ENCODE assay signal across 25 mouse cellular contexts in genomic region chr9:40711654-40712053, GRCm38 (mm10). TPM values are rescaled to one million over a fixed set of nuclear protein-coding genes. Genes with fewer than 3 reads are reported as not detected.
DNase-seq lines count a peak whose midpoint lies in the region; ATAC-seq lines count a peak whose summit lies in the region.
"Had no signal": no experiment of that assay in that cellular context is flagged by ENCODE, and none has a peak within 500 bp of the region (broad histone marks: within the 10 kb centered on the region; RNA-seq: fewer than 3 reads in every experiment).

No protein-coding gene starts in this region.

- no peak overlapping the region for H3K4me3 ChIP-seq in hindbrain, embryonic 10.5 days
- no peak overlapping the region for H3K4me3 ChIP-seq in hindbrain, embryonic 13.5 days
- no peak overlapping the region for H3K4me3 ChIP-seq in liver, embryonic 16.5 days (ENCODE audit: low read depth, low read length)
- no peak overlapping the region for H3K4me3 ChIP-seq in forebrain, embryonic 15.5 days
- H3K4me3 ChIP-seq: limb, embryonic 13.5 days; midbrain, embryonic 15.5 days had no signal

- no peak for ATAC-seq in hindbrain, embryonic 13.5 days (ENCODE audit: low FRiP score)
- ATAC-seq in liver, embryonic 16.5 days (ENCODE audit: low read depth): peak; percentile 63; the same call in 1 of the 2 replicates
- ATAC-seq in forebrain, embryonic 15.5 days (replicated peaks): no peak
- no peak for ATAC-seq in monocyte, adult 5-6 weeks (replicated peaks; ENCODE audit: insufficient number of reproducible peaks, low FRiP score, low TSS enrichment, poor library complexity, severe bottlenecking)
- ATAC-seq: CD4-positive, CD25-positive, alpha-beta regulatory T cell, adult 4 months; forebrain, embryonic 16.5 days; hindbrain, embryonic 16.5 days; midbrain, embryonic 15.5 days had no signal

- H3K9me3 ChIP-seq in hindbrain, embryonic 10.5 days: no peaks in the 10 kb centered on the region
- H3K9me3 ChIP-seq in hindbrain, embryonic 13.5 days: no peaks in the 10 kb centered on the region
- H3K9me3 ChIP-seq in liver, embryonic 16.5 days (replicated peaks; ENCODE audit: control insufficient read depth, low read length): no peaks in the 10 kb centered on the region
- no peaks in the 10 kb centered on the region for H3K9me3 ChIP-seq in forebrain, embryonic 15.5 days
- H3K9me3 ChIP-seq: G1E; limb, embryonic 13.5 days; midbrain, embryonic 15.5 days had no signal

- no peaks in the 10 kb centered on the region for H3K27me3 ChIP-seq in hindbrain, embryonic 10.5 days (ENCODE audit: insufficient read depth, poor library complexity, severe bottlenecking)
- H3K27me3 ChIP-seq in hindbrain, embryonic 13.5 days: no peaks in the 10 kb centered on the region
- H3K27me3 ChIP-seq in liver, embryonic 16.5 days (ENCODE audit: control insufficient read depth, insufficient read depth, low read depth, low read length): no peaks in the 10 kb centered on the region
- H3K27me3 ChIP-seq in forebrain, embryonic 15.5 days: no peaks in the 10 kb centered on the region
- H3K27me3 ChIP-seq: limb, embryonic 13.5 days; midbrain, embryonic 15.5 days had no signal

- WGBS in hindbrain, embryonic 10.5 days: 60% methylated on average over 4 of the region's 4 CpGs
- 73% methylated on average over 4 of the region's 4 CpGs for WGBS in hindbrain, embryonic 13.5 days
- 49% methylated on average over 4 of the region's 4 CpGs for WGBS in liver, embryonic 16.5 days (ENCODE audit: insufficient replicate concordance)
- WGBS in forebrain, embryonic 15.5 days: 74% methylated on average over 4 of the region's 4 CpGs

- H3K36me3 ChIP-seq in hindbrain, embryonic 10.5 days: no peaks in the 10 kb centered on the region
- H3K36me3 ChIP-seq in hindbrain, embryonic 13.5 days: no peaks in the 10 kb centered on the region
- no peaks in the 10 kb centered on the region for H3K36me3 ChIP-seq in liver, embryonic 16.5 days (ENCODE audit: control insufficient read depth, insufficient read depth)
- H3K36me3 ChIP-seq in forebrain, embryonic 15.5 days: no peaks in the 10 kb centered on the region
- H3K36me3 ChIP-seq: G1E; midbrain, embryonic 15.5 days had no signal

- H3K9ac ChIP-seq in hindbrain, embryonic 13.5 days: no peak overlapping the region
- no peak overlapping the region for H3K9ac ChIP-seq in liver, embryonic 16.5 days (ENCODE audit: low read depth, low read length)
- H3K9ac ChIP-seq in forebrain, embryonic 15.5 days (replicated peaks): no peak overlapping the region
- H3K9ac ChIP-seq: limb, embryonic 13.5 days; midbrain, embryonic 15.5 days had no signal

- H3K4me2 ChIP-seq in hindbrain, embryonic 13.5 days: no peak overlapping the region
- H3K4me2 ChIP-seq in liver, embryonic 16.5 days (ENCODE audit: low read depth, low read length): no peak overlapping the region
- no peak overlapping the region for H3K4me2 ChIP-seq in forebrain, embryonic 15.5 days (replicated peaks)
- H3K4me2 ChIP-seq: limb, embryonic 13.5 days; midbrain, embryonic 15.5 days had no signal

- peaks cover 59% of the 10 kb centered on the region for H3K4me1 ChIP-seq in hindbrain, embryonic 10.5 days (replicated peaks)
- H3K4me1 ChIP-seq in hindbrain, embryonic 13.5 days (replicated peaks): peaks cover 31% of the 10 kb centered on the region
- H3K4me1 ChIP-seq in liver, embryonic 16.5 days (ENCODE audit: control insufficient read depth, low read depth, low read length): no peaks in the 10 kb centered on the region; the same call in 1 of the 2 replicates
- peaks cover 19% of the 10 kb centered on the region for H3K4me1 ChIP-seq in forebrain, embryonic 15.5 days

- peak overlapping the region; percentile 59 for H3K27ac ChIP-seq in hindbrain, embryonic 10.5 days
- no peak overlapping the region for H3K27ac ChIP-seq in hindbrain, embryonic 13.5 days
- no peak overlapping the region for H3K27ac ChIP-seq in liver, embryonic 16.5 days (ENCODE audit: low read length)
- H3K27ac ChIP-seq in forebrain, embryonic 15.5 days (replicated peaks): no peak overlapping the region
- H3K27ac ChIP-seq: limb, embryonic 13.5 days; midbrain, embryonic 15.5 days had no signal

- peak; percentile 54 for DNase-seq in embryo, embryonic 10 days (ENCODE audit: low spot score)
- no peak for DNase-seq in embryo, embryonic 10.5 days (ENCODE audit: low spot score)
- DNase-seq in hindbrain, embryonic 10.5 days (ENCODE audit: low spot score): no peak
- DNase-seq in natural killer cell, adult 2 months (ENCODE audit: low spot score in 2 of 2): no peak
- DNase-seq: kidney, adult 9 months; kidney, postnatal 36 days; layer of hippocampus, adult 9-11 months; spleen, adult 18-20 months; thymus, postnatal 25 days had no signal

RNA-seq across cellular contexts. Expression of gene Clmp, which starts 25.9 kb away (rescaled TPM):
- 33.7 and 37.0 TPM in 2 replicates for polyA plus RNA-seq in hindbrain, embryonic 10.5 days (2016; fragmentation: Nextera tagmentation; extraction: Ambion mirVana)
- 46.6 and 47.1 TPM in 2 replicates for polyA plus RNA-seq in hindbrain, embryonic 13.5 days (2015; fragmentation: Nextera tagmentation; extraction: Ambion mirVana)
- 0.61 and 1.2 TPM in 2 replicates for polyA plus RNA-seq in liver, embryonic 16.5 days (2015; fragmentation: Nextera tagmentation; extraction: Ambion mirVana)
- polyA plus RNA-seq in forebrain, embryonic 15.5 days (2015; fragmentation: Nextera tagmentation; extraction: Ambion mirVana): 53.9 and 56.3 TPM in 2 replicates
- total RNA-seq in monocyte, adult 5-6 weeks (2017): 0.10 to 0.29 TPM in 2 of 3 replicates, not detected in the other
- polyA plus RNA-seq: G1E had no signal

RNA-seq across cellular contexts. Expression of gene Gm21915, which starts 41.2 kb away (rescaled TPM):
- not detected in 2 replicates for polyA plus RNA-seq in hindbrain, embryonic 10.5 days (2016; fragmentation: Nextera tagmentation; extraction: Ambion mirVana)
- not detected in 2 replicates for polyA plus RNA-seq in hindbrain, embryonic 13.5 days (2015; fragmentation: Nextera tagmentation; extraction: Ambion mirVana)
- polyA plus RNA-seq in liver, embryonic 16.5 days (2015; fragmentation: Nextera tagmentation; extraction: Ambion mirVana): not detected in 2 replicates
- not detected in 2 replicates for polyA plus RNA-seq in forebrain, embryonic 15.5 days (2015; fragmentation: Nextera tagmentation; extraction: Ambion mirVana)
- total RNA-seq in monocyte, adult 5-6 weeks (2017): not detected in 3 replicates
- total RNA-seq: adrenal gland, postnatal 4 days; gastrocnemius, postnatal 4 days; left cerebral cortex, postnatal 10 days; megakaryocyte progenitor cell, adult 5-6 weeks had no signal
- polyA plus RNA-seq: CD4-positive, CD25-positive, alpha-beta regulatory T cell, adult 4 months; forebrain, embryonic 16.5 days; G1E; hindbrain, embryonic 16.5 days; limb, embryonic 13.5 days; lung, embryonic 16.5 days; midbrain, embryonic 15.5 days; testis, adult 2 months had no signal

Comparison
In these comparisons a context has a peak if more than half of its experiments do, and no peak if none do; other contexts are left out.
1. RNA of gene Clmp, which starts 25.9 kb away (polyA plus RNA-seq): 53.9 to 56.3 TPM in forebrain, embryonic 15.5 days, 46.6 to 47.1 TPM in hindbrain, embryonic 13.5 days and 33.7 to 37.0 TPM in hindbrain, embryonic 10.5 days; 0.61 to 1.2 TPM in liver, embryonic 16.5 days; every median in the first group is over 10 times any median in the second.